Mouse (Mus musculus) splenic B cell, adult 2 months (primary cell): ENCODE measurements around the gene Olfr65.

Source experiments
- DNase-seq: peaks from one replicate; pipeline ENCODE4 v3.0.0-alpha.2; 2011; ENCODE audit warnings: low read depth, low spot score
- H3K27me3 ChIP-seq: 2 replicates; pipeline ENCODE4 v1.6.1; 2012; ENCODE audit warnings: mild to moderate bottlenecking, low read length, moderate library complexity, mixed read lengths; ENCODE audit not compliant: control insufficient read depth, poor library complexity, insufficient read depth, severe bottlenecking
- H3K36me3 ChIP-seq: 2 replicates; pipeline ENCODE4 v1.6.1; 2012; ENCODE audit warnings: mild to moderate bottlenecking, low read length, moderate library complexity, mixed read lengths; ENCODE audit not compliant: control insufficient read depth, poor library complexity, insufficient read depth, severe bottlenecking

The Olfr65 gene

DNA sequence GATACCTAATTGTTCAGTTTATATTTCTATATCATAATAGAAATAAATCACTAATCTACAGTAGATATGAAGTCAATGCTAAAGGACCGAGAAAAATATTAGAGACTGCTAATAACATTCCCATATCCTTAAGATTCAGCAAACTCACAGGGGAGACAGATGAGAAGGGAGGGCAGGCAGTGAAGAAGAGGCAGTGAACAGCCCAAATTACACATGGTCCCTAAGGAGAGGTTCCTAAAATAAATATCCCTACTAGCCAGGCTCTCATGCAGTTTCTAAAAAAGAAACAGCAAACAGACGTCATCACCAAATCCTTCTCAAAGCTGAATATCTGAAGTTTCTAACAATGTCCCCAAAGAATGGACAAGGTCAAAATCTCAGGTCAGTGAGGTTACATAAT lies at the start of gene Olfr65:
TSS of gene Olfr65 (plus strand) at position 301 of the 400 bp plus-strand sequence.
- no peaks in the 10 kb centered on the region for H3K27me3 ChIP-seq
- DNase-seq, result no peak
- H3K36me3 ChIP-seq, result no peaks in the 10 kb centered on the region

GRCm38 (mm10) chr7:103854669-103855068 lies 48.6 kb upstream of the Olfr65 start:
- DNase-seq, result no peak
- Histone ChIP-seq H3K36me3 (no peaks in the 10 kb centered on the region), H3K27me3 (no peaks in the 10 kb centered on the region; the same call in 1 of the 2 replicates)

GRCm38 (mm10) chr7:103859076-103859475 lies 44.2 kb upstream of the Olfr65 start:
- no peak for DNase-seq
- H3K36me3 ChIP-seq, result no peaks in the 10 kb centered on the region
- H3K27me3 ChIP-seq, result no peaks in the 10 kb centered on the region

- DNase-seq, result peak; percentile 66
- no peaks in the 10 kb centered on the region for H3K36me3 ChIP-seq
Observed at GRCm38 (mm10) chr7:103860855-103861254, 42.4 kb upstream of the Olfr65 start.

DNA sequence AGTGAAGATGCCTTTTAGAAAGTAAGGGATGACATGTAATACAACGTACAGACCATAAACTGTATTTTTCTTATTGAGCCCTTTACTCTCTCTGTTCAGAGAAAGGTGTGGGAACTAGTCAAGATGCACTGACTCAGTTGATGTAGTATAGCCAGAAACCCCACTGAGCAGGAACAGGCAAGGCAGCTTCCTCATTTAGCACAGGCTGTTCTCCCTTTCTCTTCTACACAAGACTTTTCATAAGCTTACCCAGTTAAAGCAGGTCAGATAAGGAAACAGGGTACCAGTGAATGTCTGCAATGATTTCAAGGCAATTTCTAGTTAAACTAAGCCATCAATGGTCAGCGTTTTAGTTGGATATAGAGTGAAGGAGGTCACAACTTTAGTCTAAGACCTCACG lies 41.8 kb upstream of the Olfr65 start:
- Histone ChIP-seq H3K36me3 (no peaks in the 10 kb centered on the region), H3K27me3 (no peaks in the 10 kb centered on the region)
- DNase-seq, result peak; percentile 32

More at GRCm38 (mm10) chr7:103860855-103861254, 42.4 kb upstream of the Olfr65 start:
- no peaks in the 10 kb centered on the region for H3K27me3 ChIP-seq

DNA sequence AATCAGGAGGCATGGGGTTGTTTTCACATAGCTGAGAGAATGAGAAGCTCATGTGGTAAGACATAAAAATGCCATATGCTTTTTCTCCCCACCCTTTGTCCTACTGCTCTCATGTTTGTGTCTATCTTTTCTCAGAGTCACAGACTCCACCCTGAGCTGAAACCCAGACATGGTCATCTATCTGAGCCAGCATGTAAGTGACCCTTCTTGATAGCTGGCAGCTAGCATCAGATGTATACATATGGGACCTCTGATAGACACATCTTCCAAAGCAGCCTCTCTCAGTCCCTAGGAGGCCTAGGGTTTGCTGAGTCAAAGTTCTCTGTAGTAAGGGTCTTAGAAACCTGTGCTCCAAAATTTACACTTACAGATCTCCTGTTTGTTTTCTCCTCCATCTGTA lies 37.6 kb upstream of the Olfr65 start:
- no peak for DNase-seq
- Histone ChIP-seq H3K36me3 (no peaks in the 10 kb centered on the region), H3K27me3 (no peaks in the 10 kb centered on the region)

- no peak for DNase-seq
- Histone ChIP-seq H3K27me3 (no peaks in the 10 kb centered on the region), H3K36me3 (no peaks in the 10 kb centered on the region)
Observed at GRCm38 (mm10) chr7:103870667-103871066, 32.6 kb upstream of the Olfr65 start.

GRCm38 (mm10) chr7:103873064-103873463 lies 30.2 kb upstream of the Olfr65 start:
- H3K36me3 ChIP-seq, result no peaks in the 10 kb centered on the region
- peak; percentile 73 for DNase-seq
- H3K27me3 ChIP-seq, result no peaks in the 10 kb centered on the region

GRCm38 (mm10) chr7:103874451-103874850 lies 28.8 kb upstream of the Olfr65 start:
- Histone ChIP-seq H3K27me3 (no peaks in the 10 kb centered on the region), H3K36me3 (no peaks in the 10 kb centered on the region)
- peak; percentile 2 for DNase-seq

- no peak for DNase-seq
- no peaks in the 10 kb centered on the region for H3K27me3 ChIP-seq
- H3K36me3 ChIP-seq, result no peaks in the 10 kb centered on the region
Observed at GRCm38 (mm10) chr7:103877093-103877492, 26.2 kb upstream of the Olfr65 start.

DNA sequence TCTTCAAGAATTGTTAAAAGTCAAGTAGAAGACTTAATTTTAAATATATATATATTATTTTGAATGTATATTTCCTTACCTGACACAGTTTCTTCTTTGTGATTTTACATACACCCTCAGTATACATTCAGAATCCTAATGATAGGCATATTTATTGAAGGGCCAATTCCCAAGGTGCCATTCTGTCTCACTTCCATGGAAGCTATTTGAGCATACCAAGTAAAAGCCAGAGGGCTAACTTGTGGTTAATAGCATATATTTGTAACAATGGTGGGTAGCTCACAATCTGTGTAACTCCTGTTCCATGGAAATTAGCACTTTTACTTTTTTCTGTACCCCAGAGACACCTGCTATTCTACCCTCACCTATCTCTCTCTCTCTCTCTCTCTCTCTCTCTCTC lies 17.1 kb upstream of the Olfr65 start, which contains the start of gene Olfr66:
TSS of gene Olfr66 (minus strand) at position 101 of the 400 bp plus-strand sequence.
- Histone ChIP-seq H3K36me3 (no peaks in the 10 kb centered on the region), H3K27me3 (no peaks in the 10 kb centered on the region)
- no peak for DNase-seq

GRCm38 (mm10) chr7:103894385-103894784 lies 8.9 kb upstream of the Olfr65 start, which contains the start of gene Olfr64:
Gene Olfr64, minus strand, starts transcription at chr7:103894485.
- Histone ChIP-seq H3K27me3 (no peaks in the 10 kb centered on the region), H3K36me3 (no peaks in the 10 kb centered on the region)
- DNase-seq, result no peak

GRCm38 (mm10) chr7:103910047-103910446 lies 6.8 kb downstream of the Olfr65 start:
- Histone ChIP-seq H3K27me3 (no peaks in the 10 kb centered on the region), H3K36me3 (no peaks in the 10 kb centered on the region)
- no peak for DNase-seq

GRCm38 (mm10) chr7:103912969-103913511 lies 9.8 kb downstream of the Olfr65 start:
- H3K27me3 ChIP-seq, result no peaks in the 10 kb centered on the region
- peak; percentile 38 for DNase-seq
- H3K36me3 ChIP-seq, result no peaks in the 10 kb centered on the region

DNA sequence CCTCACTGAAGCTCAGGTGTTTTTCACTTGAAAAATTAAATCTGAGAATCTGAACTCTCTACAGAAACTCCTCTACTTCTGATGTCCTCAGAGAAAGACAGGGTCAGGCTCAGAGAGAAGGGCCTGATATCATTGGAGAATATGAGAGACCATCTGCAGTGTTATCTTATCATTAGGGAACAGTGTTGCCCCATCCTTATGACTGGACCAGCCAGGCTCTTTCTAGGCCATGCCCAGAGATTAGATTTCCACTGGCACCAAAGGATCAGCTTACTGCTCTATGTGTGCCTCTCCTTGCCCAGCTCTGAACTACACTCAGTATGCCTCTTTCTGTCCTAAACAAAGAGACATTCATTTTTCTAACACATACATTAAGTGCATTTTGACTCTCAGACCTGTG lies 12.1 kb downstream of the Olfr65 start:
- Histone ChIP-seq H3K27me3 (no peaks in the 10 kb centered on the region), H3K36me3 (no peaks in the 10 kb centered on the region)
- DNase-seq, result no peak

DNA sequence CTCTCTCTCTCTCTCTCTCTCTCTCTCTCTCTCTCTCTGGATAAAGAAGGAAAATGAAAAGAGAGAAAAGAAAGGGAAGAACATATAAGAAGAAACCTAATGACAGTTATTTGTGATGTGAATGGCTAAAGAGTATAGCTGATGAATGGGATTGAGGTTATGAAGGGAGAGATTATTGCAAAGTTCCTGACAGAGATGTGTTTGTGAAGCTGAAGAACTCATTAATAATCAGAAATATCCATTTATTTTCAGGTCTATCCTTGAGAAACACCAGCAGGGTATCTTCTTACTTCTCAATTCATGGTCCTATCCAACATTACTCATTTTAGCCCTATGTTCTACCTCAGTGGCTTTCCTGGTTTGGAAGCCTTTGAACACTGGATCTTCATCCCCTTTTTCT lies 25.2 kb downstream of the Olfr65 start, which contains the start of gene Olfr631:
TSS of gene Olfr631 (plus strand) at position 301 of the 400 bp plus-strand sequence.
- no peak for DNase-seq
- H3K36me3 ChIP-seq, result no peaks in the 10 kb centered on the region

More for the DNA sequence above, 25.2 kb downstream of the Olfr65 start, which contains the start of gene Olfr631:
- H3K27me3 ChIP-seq, result no peaks in the 10 kb centered on the region
